Mouse (Mus musculus) CH12.LX (cell line): Measurements from ENCODE around the gene Edem3. TPM values are rescaled to one million over a fixed set of nuclear protein-coding genes. Genes with fewer than 3 reads are reported as not detected.

Source experiments
- DNase-seq: peaks from one replicate; pipeline ENCODE4 v3.0.0-alpha.2; 2013; ENCODE audit errors: extremely low read depth
- H3K27ac ChIP-seq: 2 replicates; pipeline ENCODE4 v1.5.1; 2012; ENCODE audit warnings: low read depth, mild to moderate bottlenecking, control low read depth, moderate library complexity; ENCODE audit not compliant: insufficient read depth
- H3K27me3 ChIP-seq: replicated peaks from 2 replicates; pipeline ENCODE3; 2012; ENCODE audit warnings: inconsistent platforms
- H3K36me3 ChIP-seq, 2 experiments: replicated peaks in 1 of 2; 2 replicates each; pipeline versions ENCODE3 to v1.6.1; 2012; ENCODE audit warnings: inconsistent platforms in 1 of 2, low read length in 1 of 2, mild to moderate bottlenecking in 1 of 2, mixed read lengths in 1 of 2, moderate library complexity in 1 of 2; ENCODE audit not compliant: control insufficient read depth in 1 of 2, insufficient read depth in 1 of 2
- H3K4me1 ChIP-seq, 2 experiments: 2 replicates each; pipeline ENCODE4 v1.6.1; 2012; ENCODE audit warnings: inconsistent platforms in 1 of 2, moderate library complexity in 1 of 2; ENCODE audit not compliant: insufficient read depth in 2 of 2, control insufficient read depth in 1 of 2
- H3K4me2 ChIP-seq: 2 replicates; pipeline ENCODE4 v1.6.1; 2012; ENCODE audit warnings: low read depth, mild to moderate bottlenecking, control low read depth; ENCODE audit not compliant: poor library complexity, insufficient read depth, severe bottlenecking
- H3K4me3 ChIP-seq, 3 experiments: fragments of 150-350 bp in 1 of 3; sonication (generic) in 1 of 3; replicated peaks in 1 of 3; 2 replicates each; pipeline versions ENCODE3 to v1.5.1; 2011 to 2012; ENCODE audit warnings: low read depth in 2 of 3, low read length in 2 of 3, mild to moderate bottlenecking in 2 of 3, moderate library complexity in 2 of 3, control low read depth in 1 of 3, improper control_type of control experiment in 1 of 3, inconsistent platforms in 1 of 3, mixed read lengths in 1 of 3; ENCODE audit not compliant: poor library complexity in 1 of 3
- H3K79me2 ChIP-seq: replicated peaks from 2 replicates; pipeline ENCODE4 v1.6.1; 2012; ENCODE audit warnings: mild to moderate bottlenecking, moderate library complexity; ENCODE audit not compliant: control insufficient read depth, poor library complexity, insufficient read depth, severe bottlenecking; ENCODE audit errors: extremely low read depth
- H3K9ac ChIP-seq: 2 replicates; pipeline ENCODE4 v1.6.1; 2012; ENCODE audit warnings: low read depth, mild to moderate bottlenecking, control low read depth, moderate library complexity; ENCODE audit not compliant: insufficient read depth
- H3K9me3 ChIP-seq: replicated peaks from 2 replicates; pipeline ENCODE3; 2012; ENCODE audit warnings: low read length, inconsistent platforms, mixed read lengths
- BHLHE40 ChIP-seq: IDR thresholded peaks from 2 replicates; pipeline ENCODE4 v1.6.1; 2011; ENCODE audit warnings: mild to moderate bottlenecking, low read depth, low read length, improper control_type of control experiment
- CHD1 ChIP-seq: IDR thresholded peaks from 2 replicates; pipeline ENCODE4 v1.6.1; 2012; ENCODE audit warnings: low read depth, low read length, improper control_type of control experiment, inconsistent platforms
- CTCF ChIP-seq, 2 experiments: IDR thresholded peaks in 1 of 2; conservative IDR thresholded peaks in 1 of 2; 2 replicates each; pipeline ENCODE4 v1.5.1; 2011 to 2012; ENCODE audit warnings: low read depth in 2 of 2, low read length in 2 of 2, improper control_type of control experiment in 1 of 2, inconsistent platforms in 1 of 2, mild to moderate bottlenecking in 1 of 2, moderate library complexity in 1 of 2
- E2F4 ChIP-seq: IDR thresholded peaks from 2 replicates; pipeline ENCODE4 v1.6.1; 2011; ENCODE audit warnings: low read depth, low read length, improper control_type of control experiment; ENCODE audit not compliant: insufficient replicate concordance
- EP300 ChIP-seq: IDR thresholded peaks from 2 replicates; pipeline ENCODE4 v1.6.1; 2011; ENCODE audit warnings: low read length, improper control_type of control experiment
- ETS1 ChIP-seq: conservative IDR thresholded peaks from 2 replicates; pipeline ENCODE4 v1.6.1; 2012; ENCODE audit warnings: low read depth, mild to moderate bottlenecking, inconsistent platforms, low read length, improper control_type of control experiment, moderate library complexity
- KAT2A ChIP-seq: IDR thresholded peaks from 2 replicates; pipeline ENCODE4 v1.6.1; 2012; ENCODE audit warnings: low read length, improper control_type of control experiment, inconsistent platforms; ENCODE audit not compliant: insufficient replicate concordance
- MAFK ChIP-seq: IDR thresholded peaks from 2 replicates; pipeline ENCODE4 v1.6.1; 2011; ENCODE audit warnings: low read length, improper control_type of control experiment; ENCODE audit not compliant: insufficient replicate concordance
- MEF2A ChIP-seq: IDR thresholded peaks from 2 replicates; pipeline ENCODE4 v1.6.1; 2014; ENCODE audit warnings: low read depth, mild to moderate bottlenecking, inconsistent platforms, low read length, improper control_type of control experiment, borderline replicate concordance
- MXI1 ChIP-seq: IDR thresholded peaks from 2 replicates; pipeline ENCODE4 v1.6.1; 2011; ENCODE audit warnings: mild to moderate bottlenecking, low read depth, low read length, improper control_type of control experiment
- NELFE ChIP-seq: IDR thresholded peaks from 2 replicates; pipeline ENCODE4 v1.6.1; 2011; ENCODE audit warnings: low read depth, low read length, improper control_type of control experiment
- PAX5 ChIP-seq: IDR thresholded peaks from 2 replicates; pipeline ENCODE4 v1.6.1; 2012; ENCODE audit warnings: low read length, inconsistent platforms, mixed read lengths
- RAD21 ChIP-seq: IDR thresholded peaks from 2 replicates; pipeline ENCODE4 v1.6.1; 2011; ENCODE audit warnings: low read depth, mild to moderate bottlenecking, low read length, improper control_type of control experiment, moderate library complexity
- SIN3A ChIP-seq: IDR thresholded peaks from 2 replicates; pipeline ENCODE4 v1.6.1; 2012; ENCODE audit warnings: low read length, improper control_type of control experiment, inconsistent platforms
- SMC3 ChIP-seq: IDR thresholded peaks from 2 replicates; pipeline ENCODE4 v1.6.1; 2011; ENCODE audit warnings: low read depth, low read length, improper control_type of control experiment
- TCF12 ChIP-seq: IDR thresholded peaks from 2 replicates; pipeline ENCODE4 v1.6.1; 2014; ENCODE audit warnings: low read depth, mild to moderate bottlenecking, inconsistent platforms, low read length, improper control_type of control experiment
- UBTF ChIP-seq: IDR thresholded peaks from 2 replicates; pipeline ENCODE4 v1.6.1; 2012; ENCODE audit warnings: low read depth, mild to moderate bottlenecking, inconsistent platforms, low read length, improper control_type of control experiment, moderate library complexity
- ZC3H11A ChIP-seq: IDR thresholded peaks from 2 replicates; pipeline ENCODE4 v1.6.1; 2012; ENCODE audit warnings: low read depth, mild to moderate bottlenecking, inconsistent platforms, low read length, improper control_type of control experiment
- ZKSCAN1 ChIP-seq: IDR thresholded peaks from 2 replicates; pipeline ENCODE4 v1.6.1; 2012; ENCODE audit warnings: low read depth, inconsistent platforms, low read length, improper control_type of control experiment, borderline replicate concordance
- dilution Hi-C: fragments of 300-500 bp; cut with MboI; formaldehyde crosslinking; loops from 2 replicates; pipeline ENCODE4 v1.14.3; 2020; ENCODE audit warnings: low sequenced_read_pairs; ENCODE audit not compliant: extremely low pct_unique_long_range_greater_than_20kb, extremely low pct_ligation_motif_present
- in situ Hi-C: fragments of 300-500 bp; cut with MboI; formaldehyde crosslinking; loops from 3 replicates; pipeline ENCODE4 v1.14.3; 2019; ENCODE audit warnings: low sequenced_read_pairs, low pct_ligation_motif_present, low pct_unique_long_range_greater_than_20kb, mixed read lengths
- polyA plus RNA-seq: library from polyadenylated mRNA; unstranded; fragments of >175 nt; gene quantifications from 2 replicates; pipeline ENCODE4 v1.2.1, GENCODE M21; 2012; ENCODE audit warnings: low read depth; ENCODE audit not compliant: insufficient read length
- total RNA-seq, 2 experiments: library from RNA; depleted of rRNA; stranded (reverse); fragments of 300-350 nt in 1 of 2; fragments of >200 nt in 1 of 2; gene quantifications; 2 replicates each; pipeline ENCODE4 v1.2.3; 2012 to 2014

Edem3 gene
- total and polyA plus RNA-seq, 3 experiments, result 9.8 to 15.8 (median 10.6) TPM

- H3K36me3 ChIP-seq, result peaks cover 43 to 61% of the 10 kb centered on the region in 2 experiments
These were observed 52.1 kb downstream of the Edem3 start for GRCm38 (mm10) chr1:151807286-151807685.

GRCm38 (mm10) chr1:151810628-151811421 is 55.7 kb downstream of the Edem3 start:
- Histone ChIP-seq H3K9me3 (peaks cover 8% of the 10 kb centered on the region), H3K4me3 (no peak overlapping the region), H3K36me3 (peaks cover 49 to 70% of the 10 kb centered on the region in 2 experiments), H3K4me1 (peaks cover 0 to 1% of the 10 kb centered on the region in 2 experiments; a peak in 2 of 4 replicates), H3K4me2 (no peak overlapping the region), H3K27ac (no peak overlapping the region)
- in situ Hi-C loops (loop anchor here (25.0 kb wide), 1 partner anchor 551 kb away; no protein-coding TSS in a partner anchor), dilution Hi-C loops (no loop called here)
- DNase-seq, result no peak
- TF ChIP-seq BHLHE40 (no peak), E2F4 (no peak), SMC3 (no peak), NELFE (no peak), SIN3A (no peak), ZKSCAN1 (no peak), CHD1 (no peak), TCF12 (no peak), MAFK (no peak), CTCF (conservative IDR thresholded peaks at IDR 0.05 in 1 of 2, IDR thresholded peaks at IDR 0.05 in 1 of 2; ENCODE audit: low read depth in 2 of 2, low read length in 2 of 2) (no peak), ZC3H11A (no peak), EP300 (no peak), PAX5 (no peak), UBTF (no peak), RAD21 (no peak), ETS1 (no peak), MEF2A (no peak)
- TF ChIP-seq, all 38 proteins: peak for 0
- no peaks in the 10 kb centered on the region for H3K79me2 ChIP-seq
- no peak overlapping the region for H3K9ac ChIP-seq
- no peaks in the 10 kb centered on the region for H3K27me3 ChIP-seq

More at GRCm38 (mm10) chr1:151807286-151807685, 52.1 kb downstream of the Edem3 start:
- no peak for TF ChIP-seq KAT2A
- TF ChIP-seq MXI1, result no peak
- H3K27ac ChIP-seq, result no peak overlapping the region
- H3K4me3 ChIP-seq, result no peak overlapping the region
- in situ Hi-C loops (loop anchor here (25.0 kb wide), 1 partner anchor 555 kb away; no protein-coding TSS in a partner anchor), dilution Hi-C loops (no loop called here)
- DNase-seq, result no peak
- peaks cover 6 to 10% of the 10 kb centered on the region in 2 experiments for H3K4me1 ChIP-seq
- H3K79me2 ChIP-seq, result no peaks in the 10 kb centered on the region
- H3K27me3 ChIP-seq, result no peaks in the 10 kb centered on the region
- H3K4me2 ChIP-seq, result no peak overlapping the region
- H3K9me3 ChIP-seq, result no peaks in the 10 kb centered on the region
- H3K9ac ChIP-seq, result no peak overlapping the region
